Mouse (Mus musculus) kidney, adult 2 months (tissue): ENCODE data around the gene Mapk8ip1.

Experiments used
- CTCF ChIP-seq: fragments of 200-500 bp; conservative IDR thresholded peaks from 2 replicates; pipeline ENCODE4 v1.5.1; 2011; ENCODE audit warnings: low read depth, mild to moderate bottlenecking, control low read depth, low read length, moderate library complexity, mixed read lengths; ENCODE audit not compliant: insufficient read depth, insufficient read length
- POLR2A ChIP-seq: fragments of 200-500 bp; IDR thresholded peaks from one replicate; pipeline ENCODE4 v1.6.1; 2011; ENCODE audit warnings: low read depth, low read length, control low read depth

- no peak for TF ChIP-seq POLR2A
- no peak for TF ChIP-seq CTCF
Observed at GRCm38 (mm10) chr2:92403776-92404319, 2.8 kb upstream of the Mapk8ip1 start.
